Mouse (Mus musculus): ENCODE data around the gene Tshz2. TPM values are rescaled to one million over a fixed set of nuclear protein-coding genes. Genes with fewer than 3 reads are reported as not detected.
A peak's percentile ranks its signal among the peaks of the same experiment; 100 is the strongest.

The Tshz2 gene
- polyA plus RNA-seq, 1 experiment from 2014 or later, result 32.0 TPM

GRCm38 (mm10) chr2:170028488-170029303 is 395.9 kb downstream of the Tshz2 start:
- Histone ChIP-seq H3K36me3 (ENCODE audit: control insufficient read depth, insufficient read depth, low read length) (no peaks in the 10 kb centered on the region), H3K4me3 (ENCODE audit: low read length) (no peak overlapping the region), H3K9ac (ENCODE audit: low read depth, low read length) (no peak overlapping the region), H3K27ac (ENCODE audit: low read depth, low read length) (no peak overlapping the region), H3K9me3 (ENCODE audit: control insufficient read depth, low read length) (peaks cover 3% of the 10 kb centered on the region; the same call in 1 of the 2 replicates), H3K27me3 (replicated peaks; ENCODE audit: control insufficient read depth, insufficient read depth, low read length) (no peaks in the 10 kb centered on the region), H3K4me1 (ENCODE audit: control insufficient read depth, insufficient read depth, low read depth, low read length) (no peaks in the 10 kb centered on the region), H3K4me2 (ENCODE audit: low read length) (peak overlapping the region; percentile 45)
- peak; percentile 30; the same call in 1 of the 2 replicates for ATAC-seq
- WGBS, result 43% methylated on average over 23 of the region's 24 CpGs

GRCm38 (mm10) chr2:170029304-170029856 is 396.6 kb downstream of the Tshz2 start:
- H3K9ac ChIP-seq (ENCODE audit: low read depth, low read length), result no peak overlapping the region
- H3K4me3 ChIP-seq (ENCODE audit: low read length), result no peak overlapping the region
- peaks cover 3% of the 10 kb centered on the region; the same call in 1 of the 2 replicates for H3K9me3 ChIP-seq (ENCODE audit: control insufficient read depth, low read length)
- no peak for ATAC-seq
- H3K36me3 ChIP-seq (ENCODE audit: control insufficient read depth, insufficient read depth, low read length), result no peaks in the 10 kb centered on the region
- no peak overlapping the region for H3K4me2 ChIP-seq (ENCODE audit: low read length)
- H3K27me3 ChIP-seq (replicated peaks; ENCODE audit: control insufficient read depth, insufficient read depth, low read length), result no peaks in the 10 kb centered on the region
- H3K4me1 ChIP-seq (ENCODE audit: control insufficient read depth, insufficient read depth, low read depth, low read length), result no peaks in the 10 kb centered on the region
- WGBS, result 74% methylated on average over 10 of the region's 10 CpGs
- H3K27ac ChIP-seq (ENCODE audit: low read depth, low read length), result no peak overlapping the region

- H3K36me3 ChIP-seq (ENCODE audit: control insufficient read depth, insufficient read depth, low read length), result no peaks in the 10 kb centered on the region
- ATAC-seq, result no peak
- H3K9me3 ChIP-seq (ENCODE audit: control insufficient read depth, low read length), result peaks cover 3% of the 10 kb centered on the region; the same call in 1 of the 2 replicates
- no peak overlapping the region for H3K9ac ChIP-seq (ENCODE audit: low read depth, low read length)
- no peaks in the 10 kb centered on the region for H3K4me1 ChIP-seq (ENCODE audit: control insufficient read depth, insufficient read depth, low read depth, low read length)
- H3K4me2 ChIP-seq (ENCODE audit: low read length), result no peak overlapping the region
- 92% methylated on average over 12 of the region's 12 CpGs for WGBS
- no peaks in the 10 kb centered on the region for H3K27me3 ChIP-seq (replicated peaks; ENCODE audit: control insufficient read depth, insufficient read depth, low read length)
- H3K4me3 ChIP-seq (ENCODE audit: low read length), result no peak overlapping the region
- H3K27ac ChIP-seq (ENCODE audit: low read depth, low read length), result no peak overlapping the region
Measured at GRCm38 (mm10) chr2:170031226-170031625, 398.4 kb downstream of the Tshz2 start.

DNA sequence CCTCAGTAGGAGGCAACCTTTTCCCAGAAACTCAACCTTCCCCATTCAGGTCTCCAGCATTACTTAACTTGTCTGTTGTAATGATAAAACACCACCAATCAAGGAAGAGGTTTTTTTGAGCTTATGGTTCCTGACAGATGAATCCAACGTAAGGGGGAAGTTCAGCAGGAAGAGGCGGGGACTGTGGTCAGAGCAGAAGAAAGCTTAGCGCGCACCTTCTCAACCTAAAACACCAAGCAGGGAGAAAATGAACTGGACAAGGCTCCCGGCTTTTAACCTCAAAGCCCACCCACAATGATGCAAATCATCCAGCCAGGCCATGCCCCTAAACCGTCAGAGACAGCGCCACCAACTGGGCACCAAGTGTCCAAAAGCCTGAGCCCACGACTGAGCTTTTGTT is 399.1 kb downstream of the Tshz2 start:
- Histone ChIP-seq H3K36me3 (ENCODE audit: control insufficient read depth, insufficient read depth, low read length) (no peaks in the 10 kb centered on the region), H3K27ac (ENCODE audit: low read depth, low read length) (no peak overlapping the region), H3K27me3 (replicated peaks; ENCODE audit: control insufficient read depth, insufficient read depth, low read length) (no peaks in the 10 kb centered on the region), H3K4me1 (ENCODE audit: control insufficient read depth, insufficient read depth, low read depth, low read length) (peaks cover 3% of the 10 kb centered on the region; the same call in 1 of the 2 replicates), H3K9ac (ENCODE audit: low read depth, low read length) (no peak overlapping the region), H3K4me3 (ENCODE audit: low read length) (no peak overlapping the region), H3K9me3 (ENCODE audit: control insufficient read depth, low read length) (peaks cover 3% of the 10 kb centered on the region; the same call in 1 of the 2 replicates), H3K4me2 (ENCODE audit: low read length) (no peak overlapping the region)
- 76% methylated on average over 8 of the region's 8 CpGs for WGBS
- no peak for ATAC-seq

DNA sequence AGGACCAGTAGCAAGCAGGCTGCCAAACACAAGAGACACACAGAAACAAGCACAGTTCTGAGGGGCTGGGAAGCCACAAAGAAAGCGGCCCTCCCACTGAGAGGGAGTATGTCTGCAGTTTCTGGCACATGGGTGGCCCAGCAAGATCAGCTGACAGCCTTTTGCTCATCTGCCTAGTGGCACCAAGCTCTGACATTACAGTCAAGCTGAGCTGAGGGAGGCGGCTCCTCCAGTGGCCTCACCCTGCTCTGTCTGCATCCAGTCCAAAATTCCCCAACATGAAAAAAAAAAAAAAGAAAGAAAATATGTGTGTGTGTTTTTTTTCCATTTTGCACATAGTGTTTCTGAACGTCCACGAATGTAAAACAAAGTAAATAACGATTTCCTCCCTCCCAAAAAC is 400.4 kb downstream of the Tshz2 start:
- Histone ChIP-seq H3K4me1 (ENCODE audit: control insufficient read depth, insufficient read depth, low read depth, low read length) (peaks cover 9% of the 10 kb centered on the region), H3K9ac (ENCODE audit: low read depth, low read length) (no peak overlapping the region), H3K27ac (ENCODE audit: low read depth, low read length) (no peak overlapping the region), H3K4me2 (ENCODE audit: low read length) (no peak overlapping the region), H3K9me3 (ENCODE audit: control insufficient read depth, low read length) (no peaks in the 10 kb centered on the region), H3K27me3 (replicated peaks; ENCODE audit: control insufficient read depth, insufficient read depth, low read length) (no peaks in the 10 kb centered on the region), H3K36me3 (ENCODE audit: control insufficient read depth, insufficient read depth, low read length) (no peaks in the 10 kb centered on the region), H3K4me3 (ENCODE audit: low read length) (no peak overlapping the region)
- no peak for ATAC-seq
- 79% methylated on average over 5 of the region's 5 CpGs for WGBS

- Histone ChIP-seq H3K4me2 (ENCODE audit: low read length) (no peak overlapping the region), H3K9ac (ENCODE audit: low read depth, low read length) (no peak overlapping the region), H3K4me1 (ENCODE audit: control insufficient read depth, insufficient read depth, low read depth, low read length) (peaks cover 9% of the 10 kb centered on the region), H3K27me3 (replicated peaks; ENCODE audit: control insufficient read depth, insufficient read depth, low read length) (no peaks in the 10 kb centered on the region), H3K9me3 (ENCODE audit: control insufficient read depth, low read length) (no peaks in the 10 kb centered on the region), H3K27ac (ENCODE audit: low read depth, low read length) (no peak overlapping the region), H3K4me3 (ENCODE audit: low read length) (no peak overlapping the region), H3K36me3 (ENCODE audit: control insufficient read depth, insufficient read depth, low read length) (no peaks in the 10 kb centered on the region)
- WGBS, result 95% methylated on average over 11 of the region's 11 CpGs
- no peak for ATAC-seq
Measured at GRCm38 (mm10) chr2:170034794-170035193, 402.0 kb downstream of the Tshz2 start.

- peak; percentile 63 for ATAC-seq
- H3K4me1 ChIP-seq (ENCODE audit: control insufficient read depth, insufficient read depth, low read depth, low read length), result peaks cover 9% of the 10 kb centered on the region
- WGBS, result 21% methylated on average over 11 of the region's 11 CpGs
Measured at GRCm38 (mm10) chr2:170036791-170037241, 404.0 kb downstream of the Tshz2 start.

DNA sequence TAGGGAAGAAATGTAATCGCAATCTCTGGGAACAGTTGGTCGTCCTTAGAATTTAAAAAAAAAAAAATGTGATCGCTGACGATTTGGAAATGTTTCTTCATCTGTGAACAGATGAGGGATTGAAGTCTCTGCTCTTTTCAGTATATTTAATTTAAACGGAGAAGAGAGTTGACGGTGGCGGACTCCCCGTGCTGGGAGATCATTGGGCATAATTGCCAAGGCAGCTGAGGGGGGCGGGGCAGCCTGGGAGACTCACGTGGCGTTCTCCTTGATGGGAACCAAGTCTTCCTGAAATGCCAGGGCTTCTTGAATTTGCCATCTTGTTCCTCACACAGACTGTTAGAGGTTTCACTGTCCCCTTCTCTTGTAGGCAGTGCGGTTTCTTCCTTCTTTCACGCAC is 404.5 kb downstream of the Tshz2 start:
- WGBS, result 37% methylated on average over 13 of the region's 13 CpGs
- H3K36me3 ChIP-seq (ENCODE audit: control insufficient read depth, insufficient read depth, low read length), result no peaks in the 10 kb centered on the region
- no peaks in the 10 kb centered on the region for H3K9me3 ChIP-seq (ENCODE audit: control insufficient read depth, low read length)
- no peaks in the 10 kb centered on the region for H3K27me3 ChIP-seq (replicated peaks; ENCODE audit: control insufficient read depth, insufficient read depth, low read length)
- peak overlapping the region; percentile 38 for H3K4me2 ChIP-seq (ENCODE audit: low read length)
- peaks cover 9% of the 10 kb centered on the region for H3K4me1 ChIP-seq (ENCODE audit: control insufficient read depth, insufficient read depth, low read depth, low read length)
- H3K27ac ChIP-seq (ENCODE audit: low read depth, low read length), result no peak overlapping the region
- H3K4me3 ChIP-seq (ENCODE audit: low read length), result no peak overlapping the region; the same call in 1 of the 2 replicates
- no peak overlapping the region for H3K9ac ChIP-seq (ENCODE audit: low read depth, low read length)
- ATAC-seq, result peak; percentile 22; the same call in 1 of the 2 replicates

More at GRCm38 (mm10) chr2:170036791-170037241, 404.0 kb downstream of the Tshz2 start:
- Histone ChIP-seq H3K27ac (ENCODE audit: low read depth, low read length) (no peak overlapping the region), H3K27me3 (replicated peaks; ENCODE audit: control insufficient read depth, insufficient read depth, low read length) (no peaks in the 10 kb centered on the region), H3K9me3 (ENCODE audit: control insufficient read depth, low read length) (no peaks in the 10 kb centered on the region), H3K9ac (ENCODE audit: low read depth, low read length) (no peak overlapping the region), H3K4me3 (ENCODE audit: low read length) (no peak overlapping the region), H3K4me2 (ENCODE audit: low read length) (peak overlapping the region; percentile 41), H3K36me3 (ENCODE audit: control insufficient read depth, insufficient read depth, low read length) (no peaks in the 10 kb centered on the region)

- Histone ChIP-seq H3K4me2 (ENCODE audit: low read length) (no peak overlapping the region), H3K9me3 (ENCODE audit: control insufficient read depth, low read length) (no peaks in the 10 kb centered on the region), H3K4me1 (ENCODE audit: control insufficient read depth, insufficient read depth, low read depth, low read length) (peaks cover 9% of the 10 kb centered on the region), H3K4me3 (ENCODE audit: low read length) (no peak overlapping the region), H3K27ac (ENCODE audit: low read depth, low read length) (no peak overlapping the region), H3K9ac (ENCODE audit: low read depth, low read length) (no peak overlapping the region), H3K27me3 (replicated peaks; ENCODE audit: control insufficient read depth, insufficient read depth, low read length) (no peaks in the 10 kb centered on the region), H3K36me3 (ENCODE audit: control insufficient read depth, insufficient read depth, low read length) (no peaks in the 10 kb centered on the region)
- WGBS, result 32% methylated on average over 14 of the region's 14 CpGs
- 0 out of 2 replicates have a peak, but pooled peaks have one; percentile 18 for ATAC-seq
Measured at GRCm38 (mm10) chr2:170039772-170040171, 407.0 kb downstream of the Tshz2 start.
